Mouse (Mus musculus) mouse trophoblast stem cell (cell line): ENCODE measurements at regions not wholly inside any gene's neighbourhood (a gene's known extent, or its start where the extent isn't known, plus 50 kb on each side); places are given as distances from the start of the nearest gene placed in this dataset.

ENCODE experiments used
- in situ Hi-C, 2 experiments: fragments of 300-500 bp; cut with MseI, MboI; formaldehyde crosslinking; loops; 2 replicates in 1 of 2; 3 replicates in 1 of 2; pipeline ENCODE4 v1.15.1; 2025

- in situ Hi-C loops, result no loop called here
Measured at GRCm38 (mm10) chr16:9336063-9336462, 506.2 kb downstream of the 1810013L24Rik start.

DNA sequence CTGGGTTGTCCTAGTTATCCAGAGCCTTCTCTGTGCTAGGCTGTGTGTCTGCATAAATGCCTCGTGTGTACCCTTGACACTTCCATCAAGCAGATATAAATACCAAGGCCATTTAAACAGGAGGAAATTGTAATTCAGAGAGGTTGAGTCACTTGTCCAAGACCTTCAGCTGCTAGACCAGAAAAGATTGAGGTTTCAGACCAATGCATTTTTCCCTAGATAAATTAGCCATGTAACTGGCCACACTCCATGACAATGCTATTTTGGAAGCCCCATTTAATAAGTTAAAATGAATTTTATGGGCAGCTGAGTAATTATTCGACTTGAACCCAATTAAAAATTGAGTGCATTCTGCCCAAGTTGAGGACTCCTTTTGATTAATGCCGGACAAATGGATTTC lies 509.6 kb downstream of the 1810013L24Rik start:
- in situ Hi-C loops, result no loop called here

GRCm38 (mm10) chr16:9341245-9341644 lies 511.3 kb downstream of the 1810013L24Rik start:
- in situ Hi-C loops, result no loop called here

- in situ Hi-C loops, result no loop called here
Measured at GRCm38 (mm10) chr16:9353811-9354210, 523.9 kb downstream of the 1810013L24Rik start.

GRCm38 (mm10) chr16:9354331-9355030 lies 524.6 kb downstream of the 1810013L24Rik start:
- in situ Hi-C loops, result no loop called here

DNA sequence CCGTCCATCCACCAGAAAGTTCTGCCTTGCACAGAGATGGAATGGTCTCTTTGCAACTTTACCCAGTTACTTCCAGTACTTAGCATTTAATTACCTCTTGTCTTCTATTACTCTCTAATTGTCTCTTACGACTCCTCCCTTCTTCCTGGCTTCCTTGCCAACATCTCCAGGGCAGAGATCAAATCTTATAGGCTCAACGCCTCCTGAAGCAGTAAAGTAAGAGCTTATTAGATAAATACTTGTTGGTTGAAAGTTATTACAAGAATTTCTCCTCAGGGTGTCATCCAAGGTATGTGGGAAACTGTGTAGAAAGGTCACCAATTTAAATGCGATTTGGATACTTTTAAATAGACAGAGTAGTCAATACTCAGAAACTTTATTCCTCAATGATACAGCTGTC lies 528.8 kb downstream of the 1810013L24Rik start:
- in situ Hi-C loops, result no loop called here

DNA sequence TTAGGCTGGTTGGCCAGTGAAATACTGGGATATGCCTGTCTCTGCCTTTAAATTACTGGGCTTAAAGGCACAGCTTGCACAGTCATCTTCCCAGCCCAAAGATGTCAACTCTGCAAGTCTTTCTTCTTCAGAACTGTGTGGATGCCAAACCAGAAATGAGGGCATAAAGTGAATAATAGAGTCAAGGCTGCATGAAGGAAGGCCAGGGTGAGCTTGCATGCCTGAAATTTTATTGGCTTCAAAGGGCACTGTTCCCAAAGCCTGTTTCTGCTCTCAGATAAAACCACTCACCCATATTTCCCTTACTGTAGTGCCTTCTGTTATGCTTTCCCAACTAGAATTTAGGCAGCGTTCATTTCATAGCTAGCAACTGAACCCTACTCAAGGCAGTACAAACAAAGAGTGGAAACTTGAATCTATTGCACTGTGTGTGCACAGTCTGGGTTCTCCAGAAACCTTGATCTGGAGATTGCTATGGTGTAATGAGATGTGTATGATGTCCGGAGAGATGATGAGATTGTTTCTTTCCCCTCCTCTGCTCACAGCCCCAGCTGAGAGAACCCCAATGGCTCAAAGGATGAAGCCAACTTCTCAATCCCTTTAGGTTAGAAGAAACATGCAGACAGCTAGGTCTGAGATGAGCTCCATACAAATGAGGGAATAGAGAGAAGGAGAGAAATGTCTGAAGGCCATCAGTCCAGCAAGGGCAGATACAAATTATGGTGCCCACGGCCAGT lies 529.7 kb downstream of the 1810013L24Rik start:
- in situ Hi-C loops, result no loop called here

DNA sequence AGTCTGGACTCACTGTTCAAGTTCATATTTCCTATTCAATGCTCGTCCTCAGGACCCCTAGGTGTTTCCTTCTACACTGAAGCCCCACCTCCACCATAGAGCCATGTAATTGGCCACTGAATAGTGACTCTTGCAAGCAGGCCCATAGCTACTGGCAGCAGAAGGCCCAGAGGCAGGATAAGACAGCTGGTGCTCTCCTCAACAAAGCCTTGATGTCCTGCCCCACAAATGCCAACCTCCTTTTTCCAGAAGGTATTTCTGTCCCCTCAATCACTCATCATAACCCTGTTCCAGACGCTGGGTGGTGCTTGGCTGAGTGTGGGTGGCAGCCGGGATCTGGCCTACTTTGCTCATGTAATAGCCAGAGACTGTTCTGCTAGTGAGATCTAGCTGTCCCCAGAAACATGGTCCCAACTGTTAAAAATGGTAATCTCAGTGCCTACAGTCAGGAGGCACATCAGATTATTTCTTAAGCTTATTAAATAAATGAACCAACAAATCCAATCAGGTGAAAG lies 530.9 kb downstream of the 1810013L24Rik start:
- in situ Hi-C loops, result no loop called here

GRCm38 (mm10) chr16:9362116-9362515 lies 532.2 kb downstream of the 1810013L24Rik start:
- in situ Hi-C loops, result no loop called here

DNA sequence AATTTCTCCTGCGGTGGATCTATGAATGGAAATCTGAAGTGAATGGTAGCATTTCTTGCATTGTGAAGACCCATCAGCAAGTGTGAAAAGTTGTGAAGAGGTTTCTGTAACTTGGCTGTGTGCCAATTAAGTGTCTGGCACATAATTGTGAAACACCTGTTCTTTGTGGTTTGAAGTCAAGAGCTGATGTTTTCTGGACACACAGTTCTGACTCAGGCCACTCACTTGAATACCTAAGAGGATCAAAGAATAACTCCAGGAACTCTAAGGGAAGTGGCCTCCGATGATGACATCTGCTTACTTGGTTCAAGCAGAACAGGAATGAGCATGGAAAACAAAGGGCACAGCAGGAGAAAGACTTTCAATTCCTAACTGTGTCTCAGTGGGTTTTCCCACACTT lies 534.2 kb downstream of the 1810013L24Rik start:
- in situ Hi-C loops, result no loop called here

GRCm38 (mm10) chr16:9390986-9391385 lies 561.1 kb downstream of the 1810013L24Rik start:
- in situ Hi-C loops, result no loop called here

DNA sequence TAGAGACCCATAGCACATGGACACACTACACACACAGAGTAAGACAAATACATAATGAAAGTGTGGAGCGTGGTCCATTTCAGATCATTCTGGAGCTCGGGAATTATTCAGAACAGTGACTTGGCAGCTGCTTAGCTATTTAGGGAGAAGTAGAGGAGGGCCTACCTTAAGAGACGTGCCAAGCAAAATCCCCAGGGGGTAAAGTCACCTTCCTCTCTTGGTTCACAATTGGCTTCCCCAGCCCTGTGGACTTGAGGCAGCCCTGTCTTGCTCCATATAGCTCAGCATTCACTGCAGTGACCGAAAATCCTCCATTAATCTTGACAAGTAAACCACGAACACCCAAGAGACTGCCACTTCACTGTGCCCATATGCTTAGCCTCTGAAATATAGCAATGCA lies 574.8 kb downstream of the 1810013L24Rik start:
- in situ Hi-C loops, result no loop called here

GRCm38 (mm10) chr16:9408196-9408595 lies 578.3 kb downstream of the 1810013L24Rik start:
- in situ Hi-C loops, result no loop called here

GRCm38 (mm10) chr16:9430509-9430908 lies 564.9 kb downstream of the Grin2a start:
- in situ Hi-C loops, result no loop called here

DNA sequence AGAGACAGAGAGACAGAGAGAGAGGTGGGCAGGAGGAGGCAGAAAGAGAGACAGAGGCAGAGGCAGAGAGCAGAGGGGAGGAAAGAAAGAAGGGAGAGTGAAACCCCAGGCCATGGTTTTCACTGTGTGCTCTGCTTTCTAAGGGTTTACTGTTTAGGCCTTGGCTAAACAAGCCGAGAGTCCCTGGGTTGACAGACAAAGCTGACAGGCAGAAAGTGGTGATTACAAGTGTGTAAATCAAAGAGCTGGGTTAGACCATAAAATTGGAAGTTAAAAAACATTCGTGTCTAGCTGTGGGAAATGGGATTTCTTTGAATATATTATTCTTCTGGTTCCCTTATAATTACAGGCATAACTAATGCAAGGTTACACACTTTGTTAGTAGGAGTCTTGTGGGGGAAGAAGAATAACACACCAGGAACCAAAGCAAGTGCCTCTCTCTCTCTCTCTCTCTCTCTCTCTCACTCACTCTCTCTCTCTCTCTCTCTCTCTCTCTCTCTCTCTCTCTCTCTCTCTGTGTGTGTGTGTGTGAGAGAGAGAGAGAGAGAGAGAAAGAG lies 556.0 kb downstream of the Grin2a start:
- in situ Hi-C loops, result no loop called here

DNA sequence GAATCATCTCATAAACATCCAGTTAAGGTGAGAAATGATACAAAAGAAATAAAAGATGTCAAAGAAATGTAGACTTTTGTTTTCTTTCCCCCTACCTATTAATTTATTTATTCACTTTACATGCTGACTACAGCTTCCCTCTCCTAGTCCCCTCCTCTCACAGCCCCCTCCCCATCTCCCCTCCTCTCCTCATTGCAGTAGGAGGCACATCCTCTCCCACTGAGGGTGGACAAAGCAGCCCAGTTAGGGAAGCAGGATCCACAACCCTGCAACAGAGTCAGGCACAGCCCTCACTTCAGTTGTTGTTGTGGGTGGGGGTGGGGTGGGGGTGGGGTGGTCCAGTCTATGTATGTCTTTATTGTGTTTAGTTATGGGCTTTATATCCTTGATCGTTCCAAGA lies 555.5 kb downstream of the Grin2a start:
- in situ Hi-C loops, result no loop called here

GRCm38 (mm10) chr16:9452058-9452457 lies 543.3 kb downstream of the Grin2a start:
- in situ Hi-C loops, result no loop called here

- in situ Hi-C loops, result no loop called here
Measured at GRCm38 (mm10) chr16:9457574-9457973, 537.8 kb downstream of the Grin2a start.

DNA sequence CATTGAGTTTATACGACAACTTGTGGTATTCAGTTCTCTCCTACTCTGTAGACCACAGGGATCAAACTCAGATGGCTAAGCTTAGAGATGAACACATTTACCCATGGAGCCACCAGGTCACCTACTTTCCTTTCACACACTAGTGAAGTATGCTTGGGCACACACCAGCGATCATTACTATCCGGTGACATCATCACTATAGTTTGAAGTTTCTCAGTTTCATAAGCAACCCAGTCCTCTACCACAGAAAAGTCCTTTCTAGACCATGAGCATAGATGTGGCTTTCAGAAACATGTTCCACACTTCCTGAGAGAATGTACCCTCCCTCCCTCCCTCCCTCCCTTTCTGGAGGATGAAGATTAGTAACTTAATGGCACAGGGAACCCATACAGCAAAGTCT lies 532.9 kb downstream of the Grin2a start:
- in situ Hi-C loops, result no loop called here

DNA sequence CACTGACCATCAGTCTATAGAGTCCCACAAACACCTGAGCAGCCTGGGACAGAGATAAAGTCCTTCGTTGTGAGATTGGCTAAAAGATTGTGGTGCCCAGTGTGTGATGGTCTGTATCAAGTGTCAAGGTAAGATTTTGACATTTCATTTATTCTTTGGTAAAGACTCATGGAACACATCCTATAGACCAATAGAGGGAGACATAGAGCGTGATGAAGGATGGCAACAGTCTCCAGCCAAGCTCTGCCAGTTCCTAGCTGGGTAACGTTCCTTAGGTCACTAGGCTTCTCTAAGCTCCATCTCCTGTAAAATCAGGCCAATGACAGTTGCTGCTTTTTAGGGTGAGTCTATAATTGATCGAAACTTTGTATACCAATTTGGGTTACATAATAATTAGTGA lies 526.0 kb downstream of the Grin2a start:
- in situ Hi-C loops, result no loop called here

- in situ Hi-C loops, result no loop called here
Measured at GRCm38 (mm10) chr16:9485291-9485690, 510.1 kb downstream of the Grin2a start.

GRCm38 (mm10) chr16:9498301-9498700 lies 497.1 kb downstream of the Grin2a start:
- in situ Hi-C loops, result no loop called here

GRCm38 (mm10) chr16:9501713-9502112 lies 493.6 kb downstream of the Grin2a start:
- in situ Hi-C loops, result no loop called here
